Mouse (Mus musculus) left cerebral cortex, adult 11 months (tissue): ENCODE measurements around the gene Gm29094.

Source experiments
- DNase-seq: peaks from one replicate; pipeline ENCODE4 v3.0.0; 2022; ENCODE audit warnings: low spot score

Gm29094 gene

DNA sequence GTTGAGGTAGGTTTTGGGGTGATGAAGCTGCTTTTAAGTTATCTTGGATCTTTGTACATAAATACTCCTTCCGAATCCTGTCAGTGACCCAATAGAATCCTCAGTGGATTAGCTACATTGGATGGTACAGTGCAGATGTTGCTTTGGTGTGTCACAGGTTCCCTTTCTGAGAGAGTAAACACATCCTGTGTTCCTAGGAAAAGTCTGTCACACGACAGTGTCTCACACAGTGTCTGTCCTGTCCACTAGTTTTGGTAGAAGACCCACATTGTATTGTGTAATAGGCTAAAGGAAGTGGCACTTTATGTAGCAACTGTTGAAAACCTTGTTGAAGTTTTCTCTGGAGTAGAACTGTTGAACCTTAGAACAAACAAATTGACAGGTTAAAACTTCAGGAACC, 54.2 kb downstream of the Gm29094 start:
- no peak for DNase-seq

DNA sequence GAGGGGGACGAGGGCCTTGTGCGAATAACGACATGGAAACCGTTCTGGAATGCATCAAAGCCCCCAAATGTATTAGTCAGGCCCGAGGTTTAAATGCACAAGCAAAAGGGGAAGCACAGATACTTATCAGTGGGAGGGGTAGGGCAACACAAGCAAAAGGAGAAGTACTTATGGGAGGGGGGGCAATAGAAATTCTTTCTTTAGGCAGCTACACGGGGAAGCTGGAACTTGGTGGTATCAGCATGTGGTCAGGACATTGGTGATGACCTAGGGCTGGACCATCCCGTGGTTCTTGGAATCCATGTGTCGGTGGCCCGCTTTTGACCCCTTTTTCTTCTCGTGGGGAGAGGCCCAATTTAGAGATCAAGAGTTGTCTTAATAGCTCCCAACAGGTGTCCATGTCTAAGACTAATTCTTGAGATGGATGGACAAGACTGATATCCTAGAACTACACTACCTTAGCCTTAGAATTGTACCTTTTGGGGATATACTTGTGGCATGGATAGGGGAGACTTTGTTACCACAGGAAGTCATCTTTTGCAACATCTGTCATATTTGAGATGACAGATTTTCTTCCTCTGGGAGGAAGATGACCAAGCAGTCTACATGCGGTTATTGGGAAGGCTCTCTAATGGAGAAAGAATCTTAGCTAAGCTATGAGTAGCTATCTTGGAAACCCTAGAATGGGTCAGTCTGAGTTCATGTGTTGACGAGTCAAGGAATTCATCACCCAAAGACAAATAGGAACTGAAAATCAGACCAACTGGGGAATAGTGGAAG, 57.6 kb downstream of the Gm29094 start:
- DNase-seq: no peak

DNA sequence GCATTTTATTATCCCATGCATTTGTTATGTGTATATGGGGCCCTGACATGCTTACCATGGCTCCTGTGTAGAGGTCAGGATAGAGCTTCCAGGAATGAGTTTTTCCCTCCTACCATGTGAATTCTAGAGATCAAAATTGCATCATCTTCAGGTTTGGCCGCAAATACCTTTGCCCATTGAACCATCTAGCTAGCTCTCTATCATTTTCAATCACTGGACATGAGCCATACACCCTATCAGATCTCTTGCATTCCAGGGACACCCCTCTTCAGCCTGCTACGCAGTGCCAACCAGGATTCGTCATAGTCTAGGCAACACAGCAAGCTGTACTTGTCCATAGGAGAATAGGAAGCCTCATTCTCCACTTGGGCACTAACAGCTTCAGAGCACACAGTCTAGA, 64.8 kb downstream of the Gm29094 start:
- no peak for DNase-seq

DNA sequence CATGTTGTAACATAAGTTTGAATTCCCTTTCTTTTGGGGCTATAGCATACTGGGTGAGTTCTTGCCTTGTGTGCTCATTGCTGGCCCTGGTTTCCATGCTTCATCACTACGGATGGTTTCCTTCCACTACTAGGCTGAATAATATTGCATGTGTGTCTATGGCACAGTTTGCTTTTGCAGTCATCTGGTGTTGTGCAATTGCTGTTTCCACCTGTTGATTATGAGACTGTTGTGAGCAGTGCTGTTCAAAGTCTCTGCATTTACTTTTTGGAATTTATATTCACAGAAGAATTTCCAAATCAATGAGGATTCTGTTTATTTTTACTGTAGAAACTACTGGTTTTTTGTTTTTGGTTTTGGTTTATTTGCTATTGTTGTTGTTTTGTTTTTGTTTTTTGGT, 65.4 kb downstream of the Gm29094 start:
- DNase-seq: no peak
